Mouse (Mus musculus) cerebellum, adult 2 months (tissue): ENCODE measurements around the gene Bcat1.

Experiments
- CTCF ChIP-seq: fragments of 200-500 bp; IDR thresholded peaks from 2 replicates; pipeline ENCODE4 v1.5.1; 2011; ENCODE audit warnings: low read depth, mild to moderate bottlenecking, control low read depth, low read length, moderate library complexity, borderline replicate concordance; ENCODE audit not compliant: insufficient read depth
- POLR2A ChIP-seq: fragments of 200-500 bp; IDR thresholded peaks from 2 replicates; pipeline ENCODE4 v1.6.1; 2011; ENCODE audit warnings: low read length, control low read depth, borderline replicate concordance; ENCODE audit not compliant: insufficient read depth

- TF ChIP-seq CTCF: no peak
- no peak for TF ChIP-seq POLR2A
Measured at GRCm38 (mm10) chr6:145012699-145013098, 63.3 kb downstream of the Bcat1 start.
